Mouse (Mus musculus): ENCODE results near the gene 2200002D01Rik. TPM values are rescaled to one million over a fixed set of nuclear protein-coding genes. Genes with fewer than 3 reads are reported as not detected.
A peak's percentile ranks its signal among the peaks of the same experiment; 100 is the strongest.
"Not testable (repeated sequence)": the region's sequence is repeated elsewhere in the genome, so short reads cannot be mapped to it uniquely, and the experiment has no call there.

Gene 2200002D01Rik
- total and polyA plus RNA-seq, 2 experiments from 2014 or later: 1.4 TPM; not detected in 1

DNA sequence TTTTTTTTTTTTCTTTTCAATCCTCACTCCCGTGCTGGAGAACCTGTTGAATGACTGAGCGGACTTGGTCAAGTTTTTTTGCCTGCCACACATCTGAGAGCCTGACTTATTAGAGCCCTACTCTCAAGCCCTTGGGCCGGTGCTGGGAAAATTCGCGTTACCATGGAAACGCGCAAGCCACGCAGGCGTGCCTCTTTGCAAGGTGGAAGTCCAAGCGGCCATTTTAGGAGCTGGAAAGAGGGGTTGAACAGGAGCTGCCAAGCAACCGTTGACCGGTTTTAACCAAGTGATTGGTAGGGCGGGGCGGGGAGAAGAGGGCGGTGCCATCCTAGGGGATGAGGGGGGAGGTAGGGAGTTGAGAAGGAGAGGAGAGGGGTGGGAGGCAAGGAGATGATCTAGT lies 33.4 kb downstream of the 2200002D01Rik start:
- 41% methylated on average over 15 of the region's 15 CpGs for WGBS
- DNase-seq (ENCODE audit: low spot score): peak; percentile 32
- H3K9me3 ChIP-seq (ENCODE audit: low read length): peaks cover under 1% of the 10 kb centered on the region; the same call in 1 of the 2 replicates
- no peak for TF ChIP-seq CTCF (IDR thresholded peaks at IDR 0.05; ENCODE audit: low read depth)
- H3K27me3 ChIP-seq (ENCODE audit: insufficient read depth, low read length): no peaks in the 10 kb centered on the region
- no peak overlapping the region for H3K9ac ChIP-seq (replicated peaks; ENCODE audit: low read length)
- H3K4me1 ChIP-seq (ENCODE audit: insufficient read depth, low read length): no peaks in the 10 kb centered on the region
- no peaks in the 10 kb centered on the region for H3K36me3 ChIP-seq (ENCODE audit: insufficient read depth, low read length)
- no peak overlapping the region for H3K4me2 ChIP-seq (ENCODE audit: low read depth, low read length)
- no peak overlapping the region for H3K4me3 ChIP-seq (ENCODE audit: low read length)
- ATAC-seq: no peak
- H3K27ac ChIP-seq: no peak overlapping the region

DNA sequence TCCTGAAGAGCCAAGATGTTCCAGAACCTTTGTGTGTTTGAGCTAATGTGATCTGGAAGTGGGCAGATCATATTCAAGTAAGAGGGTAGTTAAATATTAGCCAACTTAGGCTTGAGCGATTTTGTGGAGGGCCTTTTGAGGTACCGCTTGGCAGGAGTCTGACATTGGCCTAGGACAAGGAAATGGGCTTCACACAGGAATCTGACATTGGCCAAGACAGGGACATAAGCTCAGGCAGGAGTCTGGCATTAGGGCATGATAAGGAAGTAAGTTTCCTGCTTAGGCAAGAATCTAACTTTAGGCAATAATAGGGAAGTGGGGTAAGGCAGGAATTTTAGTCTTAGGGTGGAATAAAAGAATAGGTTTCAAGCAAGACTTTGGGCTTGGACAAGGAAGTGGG lies 34.0 kb downstream of the 2200002D01Rik start:
- DNase-seq (ENCODE audit: low spot score) (no peak), ATAC-seq (no peak)
- WGBS: 58% methylated on average over 2 of the region's 2 CpGs
- Histone ChIP-seq H3K9ac (replicated peaks; ENCODE audit: low read length) (no peak overlapping the region), H3K9me3 (ENCODE audit: low read length) (no peaks in the 10 kb centered on the region), H3K36me3 (ENCODE audit: insufficient read depth, low read length) (no peaks in the 10 kb centered on the region), H3K27me3 (ENCODE audit: insufficient read depth, low read length) (no peaks in the 10 kb centered on the region), H3K4me3 (ENCODE audit: low read length) (no peak overlapping the region), H3K27ac (no peak overlapping the region), H3K4me1 (ENCODE audit: insufficient read depth, low read length) (no peaks in the 10 kb centered on the region), H3K4me2 (ENCODE audit: low read depth, low read length) (no peak overlapping the region)
- TF ChIP-seq CTCF (IDR thresholded peaks at IDR 0.05; ENCODE audit: low read depth): no peak

DNA sequence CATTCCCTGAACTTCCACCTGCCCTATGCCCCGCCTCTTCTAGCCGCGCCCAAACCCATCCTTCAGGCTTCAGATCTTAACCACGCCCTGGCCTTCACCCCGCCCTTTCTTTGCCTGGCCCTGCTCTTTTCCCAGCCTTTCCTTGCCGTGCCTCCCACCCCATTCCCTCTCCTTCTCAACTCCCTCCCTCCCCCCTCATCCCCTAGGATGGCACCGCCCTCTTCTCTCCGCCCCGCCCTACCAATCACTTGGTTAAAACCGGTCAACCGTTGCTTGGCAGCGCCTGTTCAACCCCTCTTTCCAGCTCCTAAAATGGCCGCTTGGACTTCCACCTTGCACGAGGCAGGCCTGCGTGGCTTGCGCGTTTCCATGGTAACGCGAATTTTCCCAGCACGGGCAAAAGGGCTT lies 34.6 kb downstream of the 2200002D01Rik start, which contains the start of gene Catsperg1:
TSS of gene Catsperg1 (minus strand) at position 361 of the 408 bp plus-strand sequence.
- TF ChIP-seq CTCF (IDR thresholded peaks at IDR 0.05; ENCODE audit: low read depth): no peak
- Histone ChIP-seq H3K27me3 (ENCODE audit: insufficient read depth, low read length) (no peaks in the 10 kb centered on the region), H3K27ac (peak within 1 kb of the TSS; percentile 36; the same call in 1 of the 2 replicates), H3K9ac (replicated peaks; ENCODE audit: low read length) (no peak within 1 kb of the TSS), H3K9me3 (ENCODE audit: low read length) (no peaks in the 10 kb centered on the region), H3K36me3 (ENCODE audit: insufficient read depth, low read length) (no peaks in the 10 kb centered on the region), H3K4me1 (ENCODE audit: insufficient read depth, low read length) (no peaks in the 10 kb centered on the region), H3K4me2 (ENCODE audit: low read depth, low read length) (peak within 1 kb of the TSS; percentile 40), H3K4me3 (ENCODE audit: low read length) (peak within 1 kb of the TSS; percentile 10; the same call in 1 of the 2 replicates)
- ATAC-seq: peak; percentile 81
- WGBS: 3% methylated on average over 20 of the region's 20 CpGs
- DNase-seq (ENCODE audit: low spot score): peak; percentile 78

DNA sequence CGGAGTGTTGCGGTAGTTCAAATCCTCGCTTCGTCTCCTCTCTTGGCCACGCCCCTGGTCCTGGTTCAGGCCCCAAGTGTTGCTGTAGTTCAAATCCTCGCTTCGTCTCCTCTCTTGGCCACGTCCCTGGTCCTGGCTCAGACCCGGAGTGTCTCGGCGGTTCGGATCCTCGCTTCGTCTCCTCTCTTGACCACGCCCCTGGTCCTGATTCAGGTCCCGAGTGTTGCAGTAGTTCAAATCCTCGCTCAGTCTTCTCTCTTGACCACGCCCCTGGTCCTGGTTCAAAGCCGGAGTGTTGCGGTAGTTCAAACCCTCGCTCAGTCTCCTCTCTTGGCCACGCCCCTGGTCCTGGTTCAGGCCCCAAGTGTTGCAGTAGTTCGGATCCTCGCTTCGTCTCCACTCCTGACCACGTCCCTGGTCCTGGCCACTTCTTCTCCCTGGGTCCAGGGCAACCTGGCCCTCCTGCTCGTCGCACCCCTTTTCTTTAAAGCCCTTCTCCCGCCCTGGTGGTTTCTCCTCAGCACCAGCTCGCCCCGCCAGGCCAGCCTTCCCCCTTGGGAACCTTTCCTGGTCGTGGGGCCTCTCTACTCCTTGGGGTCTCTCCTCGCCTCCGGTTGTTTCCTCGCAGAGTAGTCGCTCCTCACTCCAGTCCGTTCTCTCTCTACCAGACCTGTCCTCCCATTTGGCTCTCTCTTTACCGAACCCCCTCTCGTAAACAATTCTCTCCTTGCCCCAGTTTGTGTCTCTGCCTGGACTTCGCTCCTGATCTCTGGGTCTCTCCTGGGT lies 35.3 kb downstream of the 2200002D01Rik start:
- WGBS: 16% methylated on average over 40 of the region's 40 CpGs
- H3K9me3 ChIP-seq (ENCODE audit: low read length); H3K27me3 ChIP-seq (ENCODE audit: insufficient read depth, low read length); H3K4me1 ChIP-seq (ENCODE audit: insufficient read depth, low read length); H3K36me3 ChIP-seq (ENCODE audit: insufficient read depth, low read length); DNase-seq (ENCODE audit: low spot score); H3K9ac ChIP-seq (replicated peaks; ENCODE audit: low read length): not testable (repeated sequence)
- H3K27ac ChIP-seq: peak overlapping the region; percentile 36; the same call in 1 of the 2 replicates
- H3K4me2 ChIP-seq (ENCODE audit: low read depth, low read length): peak overlapping the region; percentile 40
- H3K4me3 ChIP-seq (ENCODE audit: low read length): 0 out of 2 replicates have a peak overlapping the region, but pooled peaks have one; percentile 10
- 0 out of 2 replicates have a peak, but pooled peaks have one; percentile 9 for ATAC-seq

DNA sequence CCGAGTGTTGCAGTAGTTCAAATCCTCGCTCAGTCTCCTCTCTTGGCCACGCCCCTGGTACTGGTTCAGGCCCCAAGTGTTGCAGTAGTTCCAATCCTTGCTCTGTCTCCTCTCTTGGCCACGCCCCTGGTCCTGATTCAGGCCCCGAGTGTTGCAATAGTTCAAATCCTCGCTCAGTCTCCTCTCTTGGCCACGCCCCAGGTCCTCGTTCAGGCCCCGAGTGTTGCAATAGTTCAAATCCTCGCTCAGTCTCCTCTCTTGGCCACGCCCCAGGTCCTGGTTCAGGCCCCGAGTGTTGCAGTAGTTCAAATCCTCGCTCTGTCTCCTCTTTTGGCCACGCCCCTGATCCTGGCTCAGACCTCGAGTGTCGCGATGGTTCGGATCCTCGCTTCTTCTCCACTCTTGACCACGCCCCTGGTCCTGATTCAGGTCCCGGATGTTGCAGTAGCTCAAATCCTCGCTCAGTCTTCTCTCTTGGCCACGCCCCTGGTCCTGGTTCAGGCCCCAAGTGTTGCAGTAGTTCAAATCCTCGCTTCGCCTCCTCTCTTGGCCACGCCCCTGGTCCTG lies 36.0 kb downstream of the 2200002D01Rik start:
- Histone ChIP-seq H3K4me2 (ENCODE audit: low read depth, low read length) (peak overlapping the region; percentile 53; the same call in 1 of the 2 replicates), H3K36me3 (ENCODE audit: insufficient read depth, low read length) (no peaks in the 10 kb centered on the region), H3K9me3 (ENCODE audit: low read length) (no peaks in the 10 kb centered on the region), H3K4me3 (ENCODE audit: low read length) (peak overlapping the region; percentile 38; the same call in 1 of the 2 replicates), H3K9ac (replicated peaks; ENCODE audit: low read length) (no peak overlapping the region), H3K4me1 (ENCODE audit: insufficient read depth, low read length) (no peaks in the 10 kb centered on the region), H3K27ac (0 out of 2 replicates have a peak overlapping the region, but pooled peaks have one; percentile 41), H3K27me3 (ENCODE audit: insufficient read depth, low read length) (no peaks in the 10 kb centered on the region)
- TF ChIP-seq CTCF (IDR thresholded peaks at IDR 0.05; ENCODE audit: low read depth): no peak
- ATAC-seq (no peak), DNase-seq (ENCODE audit: low spot score) (peak; percentile 15)
- 15% methylated on average over 26 of the region's 26 CpGs for WGBS

GRCm38 (mm10) chr7:29211415-29212198 lies 36.7 kb downstream of the 2200002D01Rik start:
- Histone ChIP-seq H3K4me1 (ENCODE audit: insufficient read depth, low read length) (no peaks in the 10 kb centered on the region), H3K4me2 (ENCODE audit: low read depth, low read length) (peak overlapping the region; percentile 53), H3K36me3 (ENCODE audit: insufficient read depth, low read length) (no peaks in the 10 kb centered on the region), H3K4me3 (ENCODE audit: low read length) (peak overlapping the region; percentile 38), H3K27ac (peak overlapping the region; percentile 41; the same call in 1 of the 2 replicates), H3K9me3 (ENCODE audit: low read length) (no peaks in the 10 kb centered on the region), H3K27me3 (ENCODE audit: insufficient read depth, low read length) (no peaks in the 10 kb centered on the region), H3K9ac (replicated peaks; ENCODE audit: low read length) (no peak overlapping the region)
- peak; percentile 75 for DNase-seq (ENCODE audit: low spot score)
- 6% methylated on average over 34 of the region's 34 CpGs for WGBS
- peak; percentile 66 for ATAC-seq
- no peak for TF ChIP-seq CTCF (IDR thresholded peaks at IDR 0.05; ENCODE audit: low read depth)

DNA sequence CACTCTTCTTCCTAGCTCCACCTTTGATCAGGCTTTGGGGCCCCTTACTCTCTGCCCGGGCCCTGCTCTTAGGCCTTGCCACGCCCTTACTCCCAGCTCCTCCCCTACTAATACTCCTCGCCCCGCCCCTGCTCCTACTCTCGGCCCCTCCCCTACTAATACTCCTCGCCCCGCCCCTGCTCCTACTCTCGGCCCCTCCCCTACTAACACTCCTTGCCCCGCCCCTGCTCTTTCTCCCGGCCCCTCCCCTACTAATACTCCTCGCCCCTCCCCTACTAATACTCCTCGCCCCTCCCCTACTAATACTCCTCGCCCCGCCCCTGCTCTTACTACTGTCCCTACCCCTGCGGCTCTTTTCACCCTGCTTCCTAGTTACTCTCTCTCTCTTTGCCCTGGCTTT lies 37.3 kb downstream of the 2200002D01Rik start:
- H3K4me1 ChIP-seq (ENCODE audit: insufficient read depth, low read length); H3K9me3 ChIP-seq (ENCODE audit: low read length); H3K27me3 ChIP-seq (ENCODE audit: insufficient read depth, low read length); H3K9ac ChIP-seq (replicated peaks; ENCODE audit: low read length); DNase-seq (ENCODE audit: low spot score); H3K36me3 ChIP-seq (ENCODE audit: insufficient read depth, low read length): not testable (repeated sequence)
- WGBS: 28% methylated on average over 15 of the region's 15 CpGs
- Histone ChIP-seq H3K27ac (peak overlapping the region; percentile 41; the same call in 1 of the 2 replicates), H3K4me3 (ENCODE audit: low read length) (peak overlapping the region; percentile 38), H3K4me2 (ENCODE audit: low read depth, low read length) (peak overlapping the region; percentile 53)
- ATAC-seq: peak; percentile 38; the same call in 1 of the 2 replicates
